ENCODE assay signal across 20 mouse cellular contexts in the genomic region with DNA sequence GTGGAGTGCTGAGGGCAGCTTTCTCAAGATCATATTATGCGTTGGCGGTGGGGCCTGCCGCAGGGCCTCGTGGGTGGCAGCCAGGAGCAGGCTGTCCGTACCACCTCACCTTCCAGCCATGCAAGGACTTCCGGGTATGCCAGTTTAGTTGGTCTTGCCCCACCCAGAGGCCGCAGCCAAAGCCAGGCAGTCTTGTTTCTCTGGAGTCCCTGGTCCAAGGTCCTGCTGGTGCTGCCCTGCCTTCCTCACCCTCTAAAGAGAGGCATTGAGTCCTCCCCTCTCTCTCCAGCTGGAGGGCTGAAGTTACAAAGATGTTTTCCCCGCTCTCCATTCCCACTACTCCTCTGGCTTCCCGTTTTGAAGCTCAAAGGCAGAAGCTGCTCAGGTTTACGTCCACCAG. TPM values are rescaled to one million over a fixed set of nuclear protein-coding genes. Genes with fewer than 3 reads are reported as not detected.
DNase-seq lines count a peak whose midpoint lies in the region; ATAC-seq and TF ChIP-seq lines count a peak whose summit lies in the region.
"Had no signal": no experiment of that assay in that cellular context is flagged by ENCODE, and none has a peak within 500 bp of the region (broad histone marks: within the 10 kb centered on the region; RNA-seq: fewer than 3 reads in every experiment).

No protein-coding gene starts in this region.

- intact Hi-C loops in heart, postnatal 10 days (cut with DNase I) = no loop called here

- no peak for TF ChIP-seq CTCF in liver, adult 2 months (IDR thresholded peaks at IDR 0.05; ENCODE audit: low read depth, low read length)
- no peak for TF ChIP-seq CTCF in stomach, postnatal 0 days (IDR thresholded peaks at IDR 0.05; ENCODE audit: low read depth)

- no peaks in the 10 kb centered on the region for H3K9me3 ChIP-seq in liver, embryonic 11.5 days (ENCODE audit: control insufficient read depth, low read length)
- H3K9me3 ChIP-seq in stomach, postnatal 0 days (ENCODE audit: control insufficient read depth, low read length) = no peaks in the 10 kb centered on the region
- H3K9me3 ChIP-seq: forebrain, embryonic 12.5 days; heart, embryonic 15.5 days; neural tube, embryonic 15.5 days; stomach, embryonic 15.5 days had no signal

- no peak for TF ChIP-seq EP300 in stomach, postnatal 0 days (optimal IDR thresholded peaks at IDR 0.05)

- no peaks in the 10 kb centered on the region for H3K79me2 ChIP-seq in liver, adult 2 months (ENCODE audit: control insufficient read depth, insufficient read depth, low read length)

- H3K9ac ChIP-seq in liver, adult 2 months (ENCODE audit: low read depth, low read length) = no peak overlapping the region
- no peak overlapping the region for H3K9ac ChIP-seq in liver, embryonic 11.5 days (ENCODE audit: low read depth, low read length)
- H3K9ac ChIP-seq in stomach, postnatal 0 days (ENCODE audit: low read length) = no peak overlapping the region
- H3K9ac ChIP-seq: forebrain, embryonic 12.5 days; heart, embryonic 15.5 days; liver, embryonic 14.5 days; neural tube, embryonic 15.5 days; stomach, embryonic 15.5 days had no signal

- no peak for TF ChIP-seq POLR2A in liver, adult 2 months (IDR thresholded peaks at IDR 0.05; ENCODE audit: extremely low read depth, insufficient read depth, low read length)

- peaks cover 7% of the 10 kb centered on the region for H3K4me1 ChIP-seq in liver, adult 2 months (ENCODE audit: control insufficient read depth, insufficient read depth, low read length)
- no peaks in the 10 kb centered on the region for H3K4me1 ChIP-seq in liver, embryonic 11.5 days (replicated peaks; ENCODE audit: control insufficient read depth, insufficient read depth, low read length)
- H3K4me1 ChIP-seq in stomach, postnatal 0 days (replicated peaks; ENCODE audit: control insufficient read depth, insufficient read depth) = no peaks in the 10 kb centered on the region
- H3K4me1 ChIP-seq: heart, embryonic 15.5 days; neural tube, embryonic 15.5 days; stomach, embryonic 15.5 days had no signal

- H3K4me3 ChIP-seq in liver, adult 2 months (ENCODE audit: insufficient read depth, low read depth, low read length) = no peak overlapping the region
- no peak overlapping the region for H3K4me3 ChIP-seq in liver, embryonic 11.5 days (ENCODE audit: low read depth, low read length)
- H3K4me3 ChIP-seq in stomach, postnatal 0 days (ENCODE audit: low read depth, low read length) = no peak overlapping the region
- H3K4me3 ChIP-seq: forebrain, embryonic 12.5 days; heart, adult 2 months; heart, embryonic 15.5 days; left cerebral cortex, adult 2 months; neural tube, embryonic 15.5 days; stomach, embryonic 15.5 days had no signal

- DNase-seq in heart, adult 11 months = peak; percentile 74
- DNase-seq in heart, postnatal 10 days = no peak
- peak; percentile 64 for DNase-seq in liver, adult 2 months (ENCODE audit: extremely low read depth, low read depth, low spot score)
- no peak for DNase-seq in liver, embryonic 11.5 days (ENCODE audit: low spot score)
- peak; percentile 8 for DNase-seq in kidney, postnatal 14 days
- peak; percentile 23 for DNase-seq in stomach, postnatal 0 days (ENCODE audit: low spot score)
- DNase-seq: cerebellum, adult 2 months; gastrocnemius, postnatal 10 days; heart, adult 2 months; right cerebral cortex, postnatal 25 days; thymus, adult 2 months had no signal

- H3K36me3 ChIP-seq in liver, adult 2 months (ENCODE audit: control insufficient read depth, insufficient read depth, low read length) = no peaks in the 10 kb centered on the region
- no peaks in the 10 kb centered on the region for H3K36me3 ChIP-seq in liver, embryonic 11.5 days (ENCODE audit: control insufficient read depth, insufficient read depth, low read length)
- H3K36me3 ChIP-seq in stomach, postnatal 0 days (ENCODE audit: control insufficient read depth, insufficient read depth, low read length) = no peaks in the 10 kb centered on the region
- H3K36me3 ChIP-seq: forebrain, embryonic 12.5 days; heart, embryonic 15.5 days; neural tube, embryonic 15.5 days; stomach, embryonic 15.5 days had no signal

- no peaks in the 10 kb centered on the region for H3K27me3 ChIP-seq in liver, adult 2 months (ENCODE audit: control insufficient read depth, insufficient read depth, low read length)
- no peaks in the 10 kb centered on the region for H3K27me3 ChIP-seq in liver, embryonic 11.5 days (replicated peaks; ENCODE audit: control insufficient read depth, insufficient read depth, low read length)
- H3K27me3 ChIP-seq in stomach, postnatal 0 days (ENCODE audit: control insufficient read depth, insufficient read depth, low read length) = no peaks in the 10 kb centered on the region
- H3K27me3 ChIP-seq: forebrain, embryonic 12.5 days; heart, embryonic 15.5 days; neural tube, embryonic 15.5 days; stomach, embryonic 15.5 days had no signal

- no peak overlapping the region for H3K4me2 ChIP-seq in liver, embryonic 11.5 days
- H3K4me2 ChIP-seq in stomach, postnatal 0 days (replicated peaks; ENCODE audit: low read depth) = no peak overlapping the region
- H3K4me2 ChIP-seq: forebrain, embryonic 12.5 days; heart, embryonic 15.5 days; neural tube, embryonic 15.5 days; stomach, embryonic 15.5 days had no signal

- no peak for ATAC-seq in liver, embryonic 11.5 days (replicated peaks; ENCODE audit: low FRiP score)
- no peak for ATAC-seq in stomach, postnatal 0 days (ENCODE audit: low FRiP score, low TSS enrichment)
- ATAC-seq in megakaryocyte-erythroid progenitor cell, adult 5-6 weeks (replicated peaks; ENCODE audit: low FRiP score, low TSS enrichment, poor library complexity, severe bottlenecking) = no peak
- ATAC-seq: hindbrain, embryonic 16.5 days; midbrain, embryonic 16.5 days had no signal

- 55% methylated on average over 10 of the region's 10 CpGs for WGBS in liver, adult 2 months
- WGBS in liver, embryonic 11.5 days = 88% methylated on average over 10 of the region's 10 CpGs
- 74% methylated on average over 10 of the region's 10 CpGs for WGBS in stomach, postnatal 0 days

- H3K27ac ChIP-seq in liver, adult 2 months (replicated peaks; ENCODE audit: insufficient read depth, low read depth, low read length) = peak overlapping the region; percentile 3; the same call in 1 of the 2 replicates
- no peak overlapping the region for H3K27ac ChIP-seq in liver, embryonic 11.5 days (ENCODE audit: low read depth, low read length)
- H3K27ac ChIP-seq in stomach, postnatal 0 days (replicated peaks) = no peak overlapping the region
- H3K27ac ChIP-seq: forebrain, embryonic 12.5 days; heart, adult 2 months; heart, embryonic 15.5 days; left cerebral cortex, adult 2 months; liver, embryonic 14.5 days; neural tube, embryonic 15.5 days; stomach, embryonic 15.5 days had no signal

RNA-seq across cellular contexts. Expression of a gene that starts 43.6 kb away (rescaled TPM):
- 10 to 100 TPM; 21.1 to 26.8 TPM for total RNA-seq in heart, postnatal 10 days (2021)
- 5.6 and 5.9 TPM in 2 replicates for total RNA-seq in liver, adult 2 months (2014; rRNA removed)
- polyA plus RNA-seq in liver, adult 2 months (2012; rRNA removed) = 0.85 and 1.3 TPM in 2 replicates
- 88.9 and 91.0 TPM in 2 replicates for polyA plus RNA-seq in liver, embryonic 11.5 days (2014; fragmentation: Nextera tagmentation; extraction: Ambion mirVana)
- polyA plus RNA-seq in stomach, postnatal 0 days (2015; fragmentation: Nextera tagmentation; extraction: Ambion mirVana) = 36.7 and 38.6 TPM in 2 replicates
- 73.1 and 97.2 TPM in 2 replicates for total RNA-seq in megakaryocyte-erythroid progenitor cell, adult 5-6 weeks (2014; fragmentation: Nextera tagmentation)
- total RNA-seq in megakaryocyte-erythroid progenitor cell, adult 5-6 weeks (2017) = 74.5 and 81.1 TPM in 2 replicates

RNA-seq across cellular contexts. Expression of a gene that starts 44.1 kb away (rescaled TPM):
- total RNA-seq in heart, postnatal 10 days (2021) = under 1 TPM in 1 of 2 experiments, not detected in 1; 0.17 TPM
- total RNA-seq in liver, adult 2 months (2014; rRNA removed) = 0.20 TPM in 1 of 2 replicates, not detected in the other
- 0.05 TPM in 1 of 2 replicates, not detected in the other for polyA plus RNA-seq in liver, adult 2 months (2012; rRNA removed)
- 0.49 and 0.55 TPM in 2 replicates for polyA plus RNA-seq in liver, embryonic 11.5 days (2014; fragmentation: Nextera tagmentation; extraction: Ambion mirVana)
- polyA plus RNA-seq in stomach, postnatal 0 days (2015; fragmentation: Nextera tagmentation; extraction: Ambion mirVana) = 0.18 TPM in 2 replicates
- total RNA-seq in megakaryocyte-erythroid progenitor cell, adult 5-6 weeks (2014; fragmentation: Nextera tagmentation) = not detected in 2 replicates
- 1.0 TPM in 1 of 2 replicates, not detected in the other for total RNA-seq in megakaryocyte-erythroid progenitor cell, adult 5-6 weeks (2017)
- total RNA-seq: heart, adult 2 months had no signal

Comparison
In these comparisons a context has a peak if more than half of its experiments do, and no peak if none do; other contexts are left out.
1. DNase-seq: peak in heart, adult 11 months (single experiment), liver, adult 2 months (single experiment), kidney, postnatal 14 days (single experiment) and stomach, postnatal 0 days (single experiment); none in heart, postnatal 10 days (0 of 2) and liver, embryonic 11.5 days (single experiment).